Mouse (Mus musculus) thymus, postnatal 0 days (tissue): ENCODE measurements around the gene Gm36176. TPM values are rescaled to one million over a fixed set of nuclear protein-coding genes. Genes with fewer than 3 reads are reported as not detected.
"Not testable (repeated sequence)": the region's sequence is repeated elsewhere in the genome, so short reads cannot be mapped to it uniquely, and the experiment has no call there.

Experiments
- DNase-seq: peaks from one replicate; pipeline ENCODE4 v3.0.0-alpha.2; 2015; ENCODE audit warnings: low spot score
- polyA plus RNA-seq: library from polyadenylated mRNA; unstranded; fragments of >200 nt; fragmentation: Nextera tagmentation; extraction: Ambion mirVana; gene quantifications from 2 replicates; pipeline ENCODE4 v1.2.1, GENCODE M21; 2015

Gm36176 gene
- not detected in 2 replicates for polyA plus RNA-seq

DNA sequence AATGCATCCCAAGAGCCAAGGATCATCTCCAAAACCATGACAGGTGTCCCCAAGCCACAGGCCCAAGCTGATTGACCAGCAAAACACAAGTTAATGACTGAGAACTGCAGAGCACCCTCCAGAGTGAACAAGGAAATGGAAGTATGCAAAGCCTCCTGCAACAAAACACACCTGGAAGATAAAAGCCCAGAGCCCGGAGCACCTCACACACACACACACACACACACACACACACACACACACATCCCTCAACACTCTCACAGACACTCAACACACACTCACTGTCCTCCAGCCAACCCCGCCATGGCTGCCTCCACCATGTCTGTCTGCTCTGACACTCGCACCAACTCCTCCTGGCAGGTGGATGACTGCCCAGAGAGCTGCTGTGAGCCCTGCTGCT is at the start of gene Gm36176:
TSS of gene Gm36176 (plus strand) at position 301 of the 400 bp plus-strand sequence.
- no peak for DNase-seq

DNA sequence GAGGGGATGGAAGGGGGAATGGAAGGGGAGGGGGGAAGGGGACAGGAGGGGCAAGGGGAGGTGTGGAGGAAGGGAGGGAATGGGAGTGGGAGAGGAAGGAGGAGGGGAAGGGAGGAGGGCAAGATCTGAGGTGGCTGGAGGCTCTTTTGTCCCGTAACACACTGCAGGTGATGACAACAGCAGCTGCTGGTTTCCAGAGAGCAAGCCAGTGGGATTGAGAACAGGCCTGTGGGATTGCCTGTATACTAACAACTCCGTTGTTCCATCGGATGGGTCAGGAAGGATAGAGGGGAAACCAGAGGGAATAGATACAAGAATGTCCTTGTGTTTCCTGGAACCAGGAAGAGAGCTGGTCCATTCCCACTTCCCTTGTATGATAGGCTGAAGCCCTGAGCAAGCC is 48.9 kb upstream of the Gm36176 start:
- DNase-seq, result no peak

DNA sequence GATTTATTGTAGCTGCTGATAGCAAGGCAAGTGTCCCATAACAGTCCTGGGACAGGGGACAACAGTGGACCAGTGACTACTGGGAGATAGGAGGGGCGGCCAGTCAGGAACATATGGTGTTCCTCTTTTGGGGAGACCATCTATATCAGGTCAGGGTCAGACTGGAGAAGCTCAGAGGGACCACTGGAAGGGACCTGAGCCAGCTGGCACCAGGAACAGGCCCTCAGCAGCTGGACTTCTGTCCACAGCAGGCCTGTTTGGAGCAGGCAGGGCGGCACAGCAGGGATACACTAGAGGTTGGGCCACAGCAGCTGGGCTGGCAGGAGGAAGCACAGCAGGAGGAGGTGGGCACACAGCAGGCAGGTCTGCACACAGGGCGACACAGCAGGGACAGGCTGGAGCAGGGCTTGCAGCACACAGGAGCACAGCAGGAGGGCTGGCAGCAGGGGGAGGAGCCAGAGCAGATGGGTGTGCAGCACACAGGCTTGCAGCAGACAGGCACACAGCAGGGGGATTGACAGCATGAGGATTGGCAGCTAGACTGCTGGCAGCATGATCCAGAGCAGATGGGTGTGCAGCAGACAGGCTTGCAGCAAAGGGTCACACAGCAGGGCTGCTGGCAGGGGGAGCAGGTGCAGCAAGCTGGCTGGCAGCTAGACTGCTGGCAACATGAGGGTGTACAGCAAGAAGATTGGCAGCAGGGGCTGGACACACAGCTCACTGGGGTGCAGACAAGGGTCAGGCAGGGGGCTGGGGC is 48.3 kb upstream of the Gm36176 start:
- not testable (repeated sequence) for DNase-seq

DNA sequence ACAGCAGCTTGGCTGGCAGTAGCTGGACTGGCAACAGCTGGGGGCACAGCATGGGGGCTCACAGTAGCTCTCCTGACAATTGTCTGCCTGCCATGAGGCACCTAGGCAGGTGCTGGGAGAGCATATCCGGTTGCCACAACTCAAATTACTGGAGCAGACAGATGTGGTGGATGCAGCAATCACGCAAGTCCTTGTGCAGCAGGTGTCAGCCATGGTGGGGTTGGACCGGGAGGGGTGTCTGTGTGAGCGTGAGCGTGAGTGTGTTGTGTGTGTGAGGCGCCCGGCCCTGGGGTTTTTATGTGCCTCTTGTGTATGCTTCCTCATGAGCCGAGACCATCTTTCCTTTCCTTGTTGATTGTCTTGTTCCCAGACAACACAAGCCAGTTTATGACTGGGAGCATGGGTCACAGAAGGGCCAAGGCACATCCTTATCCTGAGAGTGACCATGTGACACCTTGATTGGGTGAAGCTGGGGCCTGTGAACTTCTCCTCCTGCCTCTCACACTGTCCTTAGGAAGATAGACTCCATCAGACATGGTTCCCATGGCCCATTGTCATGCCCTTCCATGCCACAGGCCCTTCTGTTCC is 47.6 kb upstream of the Gm36176 start, which contains the start of gene Gm19668:
TSS of gene Gm19668 (minus strand) at position 213 of the 588 bp plus-strand sequence.
- no peak for DNase-seq

DNA sequence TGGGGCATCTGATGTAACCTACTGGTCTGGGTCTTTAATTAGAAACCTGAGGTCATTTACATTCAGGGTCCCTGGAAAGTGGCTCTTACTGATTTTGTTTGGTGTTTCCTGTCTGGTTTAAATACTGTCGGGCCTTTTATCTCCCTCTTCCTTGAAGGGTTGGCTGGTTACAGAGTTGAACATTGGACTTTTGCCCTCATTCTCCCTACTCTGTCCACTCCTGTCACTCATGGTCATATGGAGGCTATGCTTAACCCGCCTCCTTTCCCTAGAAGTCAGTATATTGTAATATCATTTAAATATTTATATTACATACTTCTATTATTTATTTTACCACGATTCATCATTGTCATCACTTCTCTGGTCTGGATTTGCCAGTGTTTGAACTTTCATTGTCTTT is 42.5 kb upstream of the Gm36176 start:
- no peak for DNase-seq

DNA sequence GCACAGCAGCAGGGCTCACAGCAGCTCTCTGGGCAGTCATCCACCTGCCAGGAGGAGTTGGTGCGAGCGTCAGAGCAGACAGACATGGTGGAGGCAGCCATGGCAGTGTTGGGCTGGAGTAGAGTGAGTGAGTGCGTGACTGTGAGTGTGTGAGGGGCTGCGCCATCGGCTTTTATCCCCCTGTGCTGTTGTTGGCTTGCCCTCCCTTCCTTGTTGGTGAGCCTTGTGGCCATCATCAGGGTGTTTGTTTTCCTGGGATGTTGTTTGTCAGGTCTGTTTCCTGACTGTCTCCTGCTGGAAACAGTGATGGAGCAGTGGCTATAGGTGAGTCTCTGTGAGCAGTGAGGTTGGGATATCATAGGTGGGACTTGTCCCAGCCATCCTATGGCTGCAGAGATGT is 34.9 kb upstream of the Gm36176 start, which contains the start of gene Gm9507:
TSS of gene Gm9507 (minus strand) at position 101 of the 400 bp plus-strand sequence.
- DNase-seq, result no peak

DNA sequence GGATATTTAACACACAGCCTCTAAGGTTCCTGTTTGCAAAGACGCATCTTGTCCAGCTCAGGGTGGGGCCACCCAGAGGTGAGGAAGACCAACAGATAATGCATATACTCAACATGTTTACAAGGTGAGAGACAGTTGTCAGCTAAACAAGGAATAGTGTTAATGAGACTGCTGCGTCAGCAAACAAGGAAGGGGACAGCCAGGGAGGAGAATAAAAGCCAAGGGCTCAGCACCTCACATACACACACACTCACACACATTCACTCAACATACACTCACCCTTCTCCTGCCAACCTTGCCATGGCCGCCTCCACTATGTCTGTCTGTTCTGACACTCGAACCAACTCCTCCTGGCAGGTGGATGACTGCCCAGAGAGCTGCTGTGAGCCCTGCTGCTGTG is 32.2 kb upstream of the Gm36176 start, which contains the start of gene Gm2696:
TSS of gene Gm2696 (plus strand) at position 301 of the 400 bp plus-strand sequence.
- no peak for DNase-seq

DNA sequence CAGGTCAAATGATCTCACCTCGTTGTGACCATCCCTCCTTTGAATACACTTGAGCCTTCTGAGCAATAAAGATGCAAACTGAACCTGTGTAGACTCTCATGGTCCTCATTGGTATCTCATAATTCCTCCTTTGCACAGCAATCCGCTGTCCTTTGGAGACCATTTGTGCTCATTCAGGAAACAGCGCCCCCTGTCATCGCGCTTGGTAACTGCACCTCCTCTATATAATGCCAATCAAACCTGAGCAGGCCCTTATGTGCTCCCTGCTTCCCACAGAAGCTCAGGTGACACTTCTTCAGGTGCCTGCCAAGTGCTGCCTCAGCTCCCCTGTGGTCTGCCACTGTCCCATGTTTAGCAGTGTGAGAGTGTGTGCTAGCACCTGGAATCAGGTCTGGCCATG is 31.1 kb upstream of the Gm36176 start:
- peak; percentile 26 for DNase-seq

DNA sequence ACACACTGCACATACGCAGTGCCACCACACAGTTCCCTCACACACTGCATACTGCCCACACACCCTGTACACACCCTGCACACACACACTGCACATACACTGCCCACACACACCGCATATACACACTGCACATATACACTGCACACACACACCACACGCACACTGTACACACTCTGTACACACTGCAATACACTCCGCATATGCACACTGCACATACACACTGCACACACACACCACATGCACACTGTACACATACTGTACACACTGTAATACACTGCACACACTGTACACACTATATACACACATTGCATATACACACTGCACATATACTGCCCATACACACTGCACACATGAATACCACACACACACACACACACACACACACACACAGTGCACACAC is 28.1 kb upstream of the Gm36176 start:
- DNase-seq, result no peak

DNA sequence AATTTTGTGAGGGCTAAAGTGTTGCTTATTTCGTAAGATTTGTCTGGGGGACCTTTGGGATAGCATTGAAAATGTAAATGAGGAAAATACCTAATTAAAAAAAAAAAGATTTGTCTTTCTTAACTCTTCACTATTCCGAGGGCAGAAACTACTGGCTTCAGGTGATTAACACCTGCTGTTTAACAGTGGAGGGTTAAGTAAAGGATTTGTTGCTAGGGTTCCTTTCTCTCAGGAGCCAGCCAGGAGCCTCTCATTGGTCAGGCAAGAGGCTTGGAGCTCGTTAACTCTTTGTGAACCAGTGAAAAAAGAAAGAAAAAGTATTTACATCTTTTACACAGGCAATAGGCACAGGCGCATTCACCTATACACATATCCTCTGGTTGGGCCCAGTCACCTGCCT is 27.4 kb upstream of the Gm36176 start:
- no peak for DNase-seq

DNA sequence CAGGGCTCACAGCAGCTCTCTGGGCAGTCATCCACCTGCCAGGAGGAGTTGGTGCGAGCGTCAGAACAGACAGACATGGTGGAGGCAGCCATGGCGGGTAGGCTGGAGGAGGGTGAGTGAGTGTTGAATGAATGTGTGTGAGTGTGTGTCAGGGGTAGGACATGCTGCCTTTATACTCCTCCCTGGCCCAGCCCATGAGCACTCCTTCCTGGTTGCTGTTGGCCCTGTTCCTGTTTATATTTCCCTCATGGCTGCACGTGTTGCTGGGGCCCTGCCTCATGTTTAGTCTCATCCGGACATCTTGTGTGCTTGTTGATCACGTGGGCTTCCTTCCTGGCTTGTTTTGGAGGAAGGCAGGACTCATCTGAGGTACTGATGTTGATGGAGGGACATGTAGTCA is 19.7 kb upstream of the Gm36176 start, which contains the start of gene Krtap10-4:
TSS of gene Krtap10-4 (minus strand) at position 145 of the 400 bp plus-strand sequence.
- DNase-seq, result no peak

DNA sequence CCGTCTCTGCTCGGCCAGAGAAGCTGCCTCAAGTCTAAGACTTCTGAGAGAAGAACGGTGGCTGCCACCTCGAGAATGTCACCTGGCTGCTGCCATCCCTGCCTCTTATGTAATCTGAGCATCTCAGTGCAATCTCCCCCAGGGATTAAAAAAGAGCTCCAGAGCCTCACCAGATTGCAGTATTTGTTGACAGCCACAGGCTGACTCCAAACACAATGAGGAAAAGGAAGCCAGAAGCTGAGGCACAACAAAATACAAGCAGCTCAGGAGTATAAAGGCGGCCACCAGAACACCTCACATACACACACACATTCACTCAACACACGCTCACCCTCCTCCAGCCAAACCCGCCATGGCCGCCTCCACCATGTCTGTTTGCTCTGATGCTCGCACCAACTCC is 11.0 kb upstream of the Gm36176 start, which contains the start of gene Krtap10-10:
TSS of gene Krtap10-10 (plus strand) at position 301 of the 400 bp plus-strand sequence.
- no peak for DNase-seq

DNA sequence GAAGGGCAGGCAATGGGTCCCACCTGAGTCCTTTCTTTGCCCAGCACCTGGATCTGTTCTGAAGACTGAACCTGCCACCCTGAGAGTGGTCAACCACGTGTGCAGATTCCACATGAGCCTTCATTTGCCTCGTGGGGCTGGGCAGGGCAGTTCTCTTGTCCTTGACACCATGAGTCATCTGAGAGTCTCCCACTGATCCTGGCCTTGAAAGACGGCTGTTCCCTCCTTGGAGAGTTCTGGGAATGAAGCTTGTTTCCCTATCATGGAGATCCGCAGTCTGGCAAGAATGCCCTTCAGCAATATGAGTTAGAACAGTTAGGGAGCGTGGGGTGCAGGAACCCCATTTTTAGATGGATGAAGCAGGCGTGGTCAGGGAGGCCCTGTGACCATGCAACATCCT is 7.6 kb upstream of the Gm36176 start:
- DNase-seq, result no peak

DNA sequence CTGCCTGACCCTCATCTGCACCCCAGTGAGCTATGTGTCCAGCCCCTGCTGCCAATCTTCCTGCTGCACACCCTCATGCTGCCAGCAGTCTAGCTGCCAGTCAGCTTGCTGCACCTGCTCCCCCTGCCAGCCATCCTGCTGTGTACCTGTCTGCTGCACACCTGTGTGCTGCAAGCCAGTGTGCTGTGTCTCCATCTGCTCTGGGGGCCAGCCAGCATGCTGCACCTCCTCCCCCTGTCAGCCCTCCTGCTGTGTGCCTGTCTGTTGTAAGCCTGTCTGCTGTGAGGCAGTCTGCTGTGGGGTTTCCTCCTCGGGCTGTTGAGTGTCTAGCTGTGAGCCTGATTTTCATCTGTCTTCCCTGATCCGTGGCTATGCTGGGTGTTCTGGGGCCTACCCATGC is 358 bp downstream of the Gm36176 start:
- no peak for DNase-seq

DNA sequence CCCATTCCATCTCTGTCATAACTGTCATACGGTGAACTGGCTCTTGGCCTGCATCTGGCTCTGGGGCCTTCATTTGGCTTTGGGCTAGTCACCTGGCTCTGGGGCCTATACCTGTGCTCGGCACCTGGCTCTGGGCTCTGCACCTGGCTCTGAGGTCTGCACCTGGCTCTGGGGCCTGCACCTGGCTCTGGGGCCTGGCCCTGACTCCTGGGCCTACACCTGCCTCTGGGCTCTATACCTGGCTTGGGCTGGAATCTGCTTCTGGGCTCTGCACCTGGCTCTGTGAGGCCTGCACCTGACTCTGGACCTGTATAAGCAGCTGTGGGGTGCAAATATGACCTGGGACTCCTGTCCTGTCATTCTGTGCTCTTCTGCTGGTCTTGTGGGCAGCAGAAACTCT is 935 bp downstream of the Gm36176 start:
- no peak for DNase-seq

DNA sequence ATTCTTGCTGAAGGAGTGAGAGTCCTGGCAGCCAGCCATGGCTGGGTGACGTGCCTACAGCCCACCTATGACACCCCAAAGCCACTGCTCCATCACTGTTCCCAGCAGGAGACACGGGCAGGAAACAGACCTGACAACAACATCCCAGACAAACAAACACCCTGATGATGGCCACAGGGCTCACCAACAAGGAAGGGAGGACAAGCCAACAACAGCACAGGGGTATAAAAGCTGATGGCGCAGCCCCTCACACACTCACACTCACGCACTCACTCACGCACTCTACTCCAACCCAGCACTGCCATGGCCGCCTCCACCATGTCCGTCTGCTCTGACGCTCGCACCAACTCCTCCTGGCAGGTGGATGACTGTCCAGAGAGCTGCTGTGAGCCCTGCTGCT is 6.0 kb downstream of the Gm36176 start, which contains the start of gene Gm10318:
TSS of gene Gm10318 (plus strand) at position 301 of the 400 bp plus-strand sequence.
- DNase-seq, result no peak

DNA sequence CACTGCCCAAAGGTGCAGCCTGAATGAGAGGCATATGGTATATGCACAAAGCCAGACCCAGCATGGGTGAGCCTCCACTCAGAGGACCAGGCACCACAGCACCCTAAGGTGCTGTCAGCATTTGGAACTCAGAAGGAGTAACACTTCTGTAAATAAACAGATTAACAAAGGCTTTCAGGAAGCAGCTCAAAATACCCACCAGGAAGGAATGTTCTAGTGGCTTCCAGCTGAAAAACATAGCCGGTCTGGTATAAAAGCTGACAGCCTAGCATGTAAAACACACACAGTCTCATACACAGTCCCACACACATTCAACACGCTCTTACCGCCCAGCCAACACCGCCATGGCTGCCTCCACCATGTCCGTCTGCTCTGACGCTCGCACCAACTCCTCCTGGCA is 15.1 kb downstream of the Gm36176 start, which contains the start of gene Gm3285:
TSS of gene Gm3285 (plus strand) at position 301 of the 400 bp plus-strand sequence.
- no peak for DNase-seq

DNA sequence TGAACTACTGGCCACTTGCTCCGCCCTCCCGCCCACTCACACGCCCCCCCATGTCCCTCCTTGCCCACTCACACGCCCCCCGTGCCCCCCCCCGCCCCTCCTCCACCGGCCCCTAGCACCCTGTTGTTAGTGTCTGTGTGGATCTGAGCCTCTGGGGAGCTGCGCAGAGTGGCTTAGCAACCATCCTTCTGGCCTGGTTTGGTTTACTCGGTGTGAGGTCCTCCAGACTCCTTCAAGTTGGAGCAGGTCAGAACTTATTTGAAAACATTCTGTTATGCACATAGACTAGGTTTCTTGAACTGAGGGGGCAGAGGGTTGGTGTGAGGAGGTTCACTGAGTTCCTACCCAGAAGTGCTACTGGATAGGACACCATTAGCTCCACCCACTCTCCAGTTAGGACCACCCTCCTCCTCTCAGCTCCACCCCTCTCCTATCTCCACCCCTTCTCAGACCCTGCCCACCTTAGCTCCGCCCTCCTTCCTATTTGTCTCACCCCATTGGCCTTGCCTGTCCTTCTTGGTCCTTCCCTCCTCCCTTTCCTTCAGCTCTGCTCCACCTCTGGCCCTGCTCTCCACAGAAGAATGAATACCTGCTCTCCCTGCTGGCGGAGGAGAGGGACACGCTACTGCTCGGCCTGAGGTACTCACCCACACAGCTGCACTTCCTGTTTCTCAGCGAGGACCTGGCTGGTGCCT is 17.6 kb downstream of the Gm36176 start:
- DNase-seq, result peak; percentile 34

DNA sequence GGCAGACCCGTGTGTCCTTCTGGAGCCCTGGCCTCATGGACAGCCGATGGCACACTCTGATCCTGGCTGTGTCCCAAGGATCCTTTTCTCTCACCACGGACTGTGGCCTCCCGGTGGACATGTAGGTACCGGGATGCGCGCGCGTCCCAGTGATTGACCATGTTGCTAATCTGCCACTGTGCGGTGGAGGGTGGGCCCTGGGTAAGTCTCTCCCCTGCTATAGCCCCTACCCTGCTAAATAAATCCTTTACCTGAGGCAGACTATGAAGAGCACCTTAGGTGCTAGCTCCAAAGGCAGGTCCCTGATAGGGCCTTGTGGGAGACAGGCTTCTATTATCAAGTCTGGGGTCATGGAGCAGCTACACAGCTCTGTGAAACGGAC is 18.1 kb downstream of the Gm36176 start:
- no peak for DNase-seq

DNA sequence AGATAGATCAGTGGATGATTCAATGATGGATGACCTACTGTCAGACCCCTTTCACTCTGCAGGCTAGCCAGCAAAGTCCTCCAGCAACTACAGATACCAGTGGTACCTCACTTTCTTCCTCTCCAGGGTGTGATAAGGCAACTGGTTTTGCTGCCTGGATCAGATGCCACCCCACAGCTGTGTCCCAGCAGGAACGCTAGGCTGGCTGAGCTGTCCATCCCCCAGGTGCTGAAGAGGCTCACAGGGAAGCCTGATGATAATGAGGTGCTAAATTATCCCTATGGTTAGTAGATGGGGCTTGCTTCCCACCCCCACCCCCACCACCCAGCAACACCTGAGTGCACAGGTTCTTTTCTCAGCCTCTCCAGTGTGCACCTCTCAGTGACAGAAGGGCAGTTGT is 20.9 kb downstream of the Gm36176 start:
- no peak for DNase-seq

DNA sequence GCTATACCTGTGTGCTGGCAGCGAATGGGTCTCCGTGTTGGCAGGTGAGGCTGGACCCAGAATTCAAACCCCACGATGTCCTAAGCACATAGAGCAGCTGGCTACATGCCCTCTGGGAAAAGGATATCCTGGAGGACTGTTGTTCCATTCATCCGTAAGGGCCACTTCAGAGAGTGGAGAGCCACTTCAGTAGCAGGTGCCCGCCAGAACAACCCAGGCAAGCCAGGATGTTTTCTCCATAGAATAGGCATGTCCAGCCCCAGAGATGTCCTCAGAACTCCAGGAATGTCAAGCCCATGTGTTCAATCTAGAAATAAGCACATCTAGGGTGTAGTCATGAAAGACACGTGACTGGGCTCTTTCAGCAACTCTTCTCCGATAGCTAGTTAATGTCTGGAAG is 23.0 kb downstream of the Gm36176 start:
- no peak for DNase-seq

DNA sequence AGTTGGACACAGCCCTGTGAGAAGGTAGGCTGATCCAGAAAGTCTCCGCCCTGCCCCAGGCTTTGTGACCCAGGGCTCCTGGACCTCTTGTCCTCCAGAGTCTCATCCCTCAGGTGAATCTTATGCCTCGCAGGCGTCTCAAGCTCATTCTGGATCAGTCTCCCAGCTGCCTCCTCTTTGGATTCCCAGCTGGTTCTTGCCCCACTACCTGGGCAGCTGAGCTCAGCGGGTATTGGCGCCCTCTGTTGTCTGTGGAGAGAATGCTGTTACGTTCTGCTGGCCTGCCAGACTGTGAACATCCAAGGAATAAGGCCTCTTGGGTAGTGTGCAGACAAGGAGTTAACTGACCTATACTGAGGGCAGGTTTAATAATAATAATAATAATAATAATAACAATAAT is 32.4 kb downstream of the Gm36176 start:
- DNase-seq, result peak; percentile 11
